ENCODE assay signal across 41 mouse cellular contexts in genomic region chr14:37154391-37154790, GRCm38 (mm10). TPM values are rescaled to one million over a fixed set of nuclear protein-coding genes. Genes with fewer than 3 reads are reported as not detected.
"Had no signal": no experiment of that assay in that cellular context is flagged by ENCODE, and none has a peak within 500 bp of the region (broad histone marks: within the 10 kb centered on the region; RNA-seq: fewer than 3 reads in every experiment).

No protein-coding gene starts in this region.

- H3K9ac ChIP-seq: limb, embryonic 12.5 days; limb, embryonic 13.5 days; limb, embryonic 15.5 days; liver, embryonic 12.5 days; liver, embryonic 13.5 days; liver, embryonic 14.5 days; liver, embryonic 15.5 days; liver, postnatal 0 days; lung, embryonic 14.5 days; lung, embryonic 15.5 days; midbrain, embryonic 12.5 days; midbrain, embryonic 13.5 days; midbrain, embryonic 15.5 days; neural tube, embryonic 12.5 days had no signal

- ATAC-seq: liver, embryonic 12.5 days; liver, postnatal 0 days; lung, postnatal 0 days; midbrain, embryonic 13.5 days; midbrain, embryonic 15.5 days; midbrain, embryonic 16.5 days had no signal

- H3K36me3 ChIP-seq: limb, embryonic 10.5 days; limb, embryonic 12.5 days; limb, embryonic 13.5 days; limb, embryonic 15.5 days; liver, embryonic 12.5 days; liver, embryonic 13.5 days; liver, embryonic 15.5 days; lung, embryonic 15.5 days; midbrain, embryonic 10.5 days; midbrain, embryonic 12.5 days; midbrain, embryonic 13.5 days; midbrain, embryonic 15.5 days; neural tube, embryonic 12.5 days had no signal

- H3K4me1 ChIP-seq: limb, embryonic 10.5 days; limb, embryonic 12.5 days; limb, embryonic 13.5 days; limb, embryonic 15.5 days; liver, embryonic 12.5 days; liver, embryonic 13.5 days; liver, embryonic 15.5 days; lung, embryonic 15.5 days; megakaryocyte, embryonic 14.5 days; midbrain, embryonic 10.5 days; midbrain, embryonic 12.5 days; midbrain, embryonic 13.5 days; midbrain, embryonic 15.5 days; neural tube, embryonic 12.5 days had no signal

- H3K27me3 ChIP-seq: limb, embryonic 12.5 days; limb, embryonic 13.5 days; limb, embryonic 15.5 days; liver, embryonic 12.5 days; liver, embryonic 13.5 days; liver, embryonic 15.5 days; lung, embryonic 15.5 days; megakaryocyte, embryonic 14.5 days; midbrain, embryonic 12.5 days; midbrain, embryonic 13.5 days; midbrain, embryonic 15.5 days; neural tube, embryonic 12.5 days had no signal

- H3K27ac ChIP-seq: limb, embryonic 10.5 days; limb, embryonic 12.5 days; limb, embryonic 13.5 days; limb, embryonic 15.5 days; liver, embryonic 12.5 days; liver, embryonic 13.5 days; liver, embryonic 14.5 days; liver, embryonic 15.5 days; lung, embryonic 15.5 days; macrophage; midbrain, embryonic 10.5 days; midbrain, embryonic 12.5 days; midbrain, embryonic 13.5 days; midbrain, embryonic 15.5 days; neural tube, embryonic 12.5 days had no signal

- H3K4me2 ChIP-seq: limb, embryonic 12.5 days; limb, embryonic 13.5 days; limb, embryonic 15.5 days; liver, embryonic 11.5 days; liver, embryonic 12.5 days; liver, embryonic 13.5 days; liver, embryonic 15.5 days; lung, embryonic 14.5 days; lung, embryonic 15.5 days; midbrain, embryonic 11.5 days; midbrain, embryonic 12.5 days; midbrain, embryonic 13.5 days; midbrain, embryonic 15.5 days; neural tube, embryonic 12.5 days had no signal

- DNase-seq: left cerebral cortex, postnatal 4 days; liver; liver, embryonic 13.5 days; liver, postnatal 0 days; lung, adult 18-20 months; lung, adult 2 months; lung, embryonic 14.5 days; lung, postnatal 10 days; lung, postnatal 14 days; lung, postnatal 36 days; lung, postnatal 4 days; midbrain, embryonic 14.5 days had no signal

- H3K9me3 ChIP-seq: limb, embryonic 10.5 days; limb, embryonic 15.5 days; liver, embryonic 15.5 days; lung, embryonic 15.5 days had no signal

- H3K4me3 ChIP-seq: limb, embryonic 10.5 days; limb, embryonic 12.5 days; limb, embryonic 13.5 days; limb, embryonic 15.5 days; liver, embryonic 12.5 days; liver, embryonic 13.5 days; liver, embryonic 15.5 days; lung, embryonic 15.5 days; megakaryocyte, embryonic 14.5 days; midbrain, embryonic 10.5 days; midbrain, embryonic 12.5 days; midbrain, embryonic 13.5 days; midbrain, embryonic 15.5 days; myocyte; neural tube, embryonic 12.5 days had no signal

RNA-seq across cellular contexts. Expression of gene 2610528A11Rik, which starts 40.6 kb away (rescaled TPM):
- total RNA-seq: left cerebral cortex, postnatal 25 days; liver, adult 2 months; midbrain, postnatal 0 days; monocyte, adult 5-6 weeks had no signal
- polyA plus RNA-seq: liver, embryonic 12.5 days; midbrain, embryonic 10.5 days; midbrain, embryonic 11.5 days; midbrain, embryonic 12.5 days; midbrain, embryonic 13.5 days; midbrain, embryonic 14.5 days; midbrain, embryonic 15.5 days; midbrain, embryonic 16.5 days; neural tube, embryonic 11.5 days had no signal

RNA-seq across cellular contexts. Expression of gene Cdhr1, which starts 56.2 kb away (rescaled TPM):
- total RNA-seq: liver, adult 2 months; megakaryocyte progenitor cell, adult 5-6 weeks; megakaryocyte, adult 5-6 weeks; megakaryocyte-erythroid progenitor cell, adult 5-6 weeks; monocyte, adult 5-6 weeks had no signal
- polyA plus RNA-seq: liver, embryonic 12.5 days; liver, embryonic 13.5 days; liver, embryonic 15.5 days; liver, embryonic 16.5 days; liver, postnatal 0 days; lung, embryonic 14.5 days; macrophage had no signal
